Mouse (Mus musculus): ENCODE results near the gene Olfr1284.
"Not testable (repeated sequence)": the region's sequence is repeated elsewhere in the genome, so short reads cannot be mapped to it uniquely, and the experiment has no call there.

Olfr1284 gene

GRCm38 (mm10) chr2:111375222-111375621 is at the start of gene Olfr1284:
Olfr1284 (plus strand) TSS chr2:111375522.
- in situ Hi-C loops (cut with MboI), result no loop called here

DNA sequence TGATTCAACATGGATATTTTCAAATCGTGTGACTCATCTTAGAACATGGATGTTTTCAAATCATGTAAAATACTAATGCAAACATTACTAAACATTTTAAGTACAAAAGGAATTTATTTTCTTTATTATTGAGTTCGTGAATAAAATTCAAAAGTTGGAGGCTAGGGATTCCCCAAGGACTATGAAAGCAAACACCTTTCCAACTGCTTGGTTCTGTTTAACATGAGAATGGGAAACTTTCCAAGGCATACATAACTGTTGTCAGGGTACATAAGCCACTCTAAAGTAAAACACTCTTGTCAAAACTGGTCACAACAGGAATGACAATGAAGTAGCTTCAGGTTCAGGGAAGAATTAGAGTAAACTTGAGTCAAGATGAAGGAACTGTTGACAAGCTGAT is 49.1 kb upstream of the Olfr1284 start, which contains the start of gene Olfr1281:
Gene Olfr1281 (plus strand): TSS at position 301 of the 400 bp plus-strand sequence.
- in situ Hi-C loops (cut with MboI), result no loop called here

DNA sequence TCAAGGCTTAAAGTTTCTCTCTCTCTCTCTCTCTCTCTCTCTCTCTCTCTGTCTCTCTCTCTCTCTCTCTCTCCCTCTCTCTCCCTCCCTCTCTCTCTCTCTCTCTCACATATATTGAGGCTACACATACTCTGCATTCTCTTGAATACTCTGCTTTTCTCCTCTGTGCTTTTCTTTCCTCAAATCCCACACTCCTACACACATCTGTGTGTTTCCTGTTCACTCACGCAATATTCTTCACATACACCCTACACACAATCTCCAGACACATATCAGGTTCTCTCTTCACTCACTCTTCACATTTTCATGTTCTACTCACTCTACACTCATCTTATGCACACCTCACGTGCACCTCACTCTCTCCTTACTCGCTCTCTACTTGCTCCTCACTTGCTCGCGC is 41.6 kb upstream of the Olfr1284 start:
- in situ Hi-C loops (cut with MboI), result not testable (repeated sequence)

DNA sequence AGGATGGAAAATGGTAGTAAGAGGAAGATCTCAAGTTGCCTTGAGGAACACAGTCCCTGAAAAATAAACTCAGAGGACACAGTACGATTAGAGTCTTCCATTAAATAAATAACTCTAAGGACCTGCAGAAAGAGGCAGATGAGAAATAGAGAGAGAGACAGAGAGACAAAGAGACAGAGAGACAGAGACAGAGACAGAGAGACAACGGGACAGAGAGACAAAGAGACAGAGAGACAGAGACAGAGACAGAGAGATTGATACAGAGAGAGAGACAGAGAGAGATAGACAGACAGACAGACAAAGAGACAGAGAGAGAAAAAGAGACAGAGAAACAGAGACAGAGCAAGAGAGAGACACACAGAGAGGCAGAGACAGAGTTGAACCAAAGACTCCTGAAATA is 39.3 kb upstream of the Olfr1284 start, which contains the start of gene Olfr1282:
Gene Olfr1282 (minus strand): TSS at position 101 of the 400 bp plus-strand sequence.
- in situ Hi-C loops (cut with MboI), result no loop called here

GRCm38 (mm10) chr2:111366490-111366889 is 8.8 kb upstream of the Olfr1284 start, which contains the start of gene Olfr1283:
Olfr1283 (plus strand) TSS chr2:111366790.
- in situ Hi-C loops (cut with MboI), result no loop called here

- in situ Hi-C loops (cut with MboI), result no loop called here
These were observed 47.6 kb downstream of the Olfr1284 start, which contains the start of gene Olfr1286 for GRCm38 (mm10) chr2:111422931-111423330. Olfr1286 (minus strand) TSS chr2:111423115.

Data from mature B cell (primary cell).